Mouse (Mus musculus) thymus, postnatal 36 days (tissue): Measurements from ENCODE around the gene Arrdc2.

Experiments
- DNase-seq, 2 experiments: peaks; one replicate each; pipeline ENCODE4 v3.0.0; 2022; ENCODE audit warnings: mixed read lengths in 2 of 2

Gene Arrdc2

GRCm38 (mm10) chr8:70839408-70840351, at the start of gene Arrdc2:
TSS of gene Arrdc2 (minus strand) at chr8:70839720.
- peak; percentile 97 to 100 for DNase-seq

GRCm38 (mm10) chr8:70887669-70888068, 48.1 kb upstream of the Arrdc2 start:
- DNase-seq, result peak; percentile 26 to 46

DNA sequence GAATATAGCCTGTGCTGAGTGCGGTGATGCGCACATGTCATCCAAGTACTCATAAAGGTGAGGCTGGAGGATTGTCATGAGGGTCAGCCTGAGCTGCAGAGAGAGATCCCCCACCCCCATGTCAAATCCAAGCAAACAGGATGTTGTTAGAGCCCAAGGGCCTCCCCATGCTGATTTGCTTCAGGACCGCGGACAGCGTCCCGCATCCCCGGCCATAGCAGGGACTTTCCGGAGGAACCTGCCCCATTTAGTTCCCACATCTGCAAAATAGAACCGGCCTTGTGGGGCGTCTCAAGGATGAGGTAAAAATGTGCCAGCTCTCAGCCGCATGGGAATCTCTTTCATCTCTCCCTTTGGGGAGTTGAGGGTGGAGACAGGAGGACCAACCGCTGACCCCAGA, 46.1 kb upstream of the Arrdc2 start:
- DNase-seq, result no peak

DNA sequence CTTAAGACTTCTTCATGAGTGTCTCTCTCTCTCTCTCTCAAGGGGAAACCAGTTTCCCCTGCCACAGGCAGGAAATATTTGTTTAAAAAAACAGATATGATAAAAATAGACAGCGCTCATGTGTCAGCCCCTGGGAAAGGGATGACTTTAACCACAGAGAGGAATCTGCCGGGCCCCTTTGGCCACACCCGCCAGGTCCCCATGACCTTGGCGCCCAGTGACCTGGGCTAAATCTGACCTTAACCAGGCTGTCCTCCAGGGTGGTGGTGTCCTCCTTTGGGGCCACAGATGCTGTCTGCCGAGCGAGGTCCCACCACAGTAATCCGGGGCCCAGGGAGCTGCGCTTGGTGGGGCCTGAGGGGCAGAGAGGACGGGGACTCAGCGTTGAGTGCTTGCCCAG, 45.2 kb upstream of the Arrdc2 start:
- DNase-seq, result no peak

- DNase-seq, result no peak
Measured at GRCm38 (mm10) chr8:70884186-70884585, 44.7 kb upstream of the Arrdc2 start.

GRCm38 (mm10) chr8:70880546-70880945, 41.0 kb upstream of the Arrdc2 start:
- no peak for DNase-seq

GRCm38 (mm10) chr8:70880126-70880525, 40.6 kb upstream of the Arrdc2 start:
- DNase-seq, result no peak

DNA sequence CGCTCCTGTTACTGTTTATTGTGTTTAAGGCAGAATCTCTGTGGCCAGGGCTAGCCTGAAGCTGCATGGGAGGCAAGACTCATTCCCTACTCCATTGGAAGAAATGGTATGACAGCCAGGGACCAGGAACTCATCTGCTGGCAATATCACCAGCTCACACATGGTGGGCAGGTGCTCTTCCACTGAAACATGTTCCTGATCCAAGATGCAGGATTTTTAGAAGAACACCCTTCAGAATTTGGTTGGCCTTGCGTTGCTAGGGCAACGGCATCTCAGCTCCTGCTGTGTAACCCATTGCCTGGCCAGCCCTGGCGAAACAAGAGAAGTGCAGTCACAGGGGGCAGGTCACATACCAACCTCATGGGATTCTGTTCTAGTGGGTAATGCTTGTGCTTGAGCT, 40.0 kb upstream of the Arrdc2 start:
- no peak for DNase-seq

GRCm38 (mm10) chr8:70878178-70878577, 38.7 kb upstream of the Arrdc2 start:
- no peak for DNase-seq

GRCm38 (mm10) chr8:70876382-70876781, 36.9 kb upstream of the Arrdc2 start:
- DNase-seq, result no peak

DNA sequence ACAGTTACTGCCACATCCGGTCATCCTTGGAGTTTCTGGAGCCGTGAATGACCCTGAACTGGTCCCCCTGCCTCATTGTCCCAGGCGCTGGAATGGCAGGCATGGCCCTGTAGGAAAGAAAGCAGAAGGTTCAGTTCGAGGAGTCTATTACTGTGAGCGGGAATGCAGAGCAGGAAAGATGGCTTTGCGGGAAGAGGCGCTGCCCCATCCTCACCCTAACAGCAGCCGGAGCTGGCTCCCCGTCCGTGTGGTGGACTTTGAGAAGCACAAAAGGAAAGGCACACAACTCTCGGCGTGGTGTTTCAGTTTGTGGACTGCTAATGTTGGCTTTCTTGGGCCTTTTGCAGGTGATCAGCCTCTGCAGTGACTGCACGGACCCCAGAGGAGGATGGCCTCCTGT, 34.9 kb upstream of the Arrdc2 start:
- no peak for DNase-seq

DNA sequence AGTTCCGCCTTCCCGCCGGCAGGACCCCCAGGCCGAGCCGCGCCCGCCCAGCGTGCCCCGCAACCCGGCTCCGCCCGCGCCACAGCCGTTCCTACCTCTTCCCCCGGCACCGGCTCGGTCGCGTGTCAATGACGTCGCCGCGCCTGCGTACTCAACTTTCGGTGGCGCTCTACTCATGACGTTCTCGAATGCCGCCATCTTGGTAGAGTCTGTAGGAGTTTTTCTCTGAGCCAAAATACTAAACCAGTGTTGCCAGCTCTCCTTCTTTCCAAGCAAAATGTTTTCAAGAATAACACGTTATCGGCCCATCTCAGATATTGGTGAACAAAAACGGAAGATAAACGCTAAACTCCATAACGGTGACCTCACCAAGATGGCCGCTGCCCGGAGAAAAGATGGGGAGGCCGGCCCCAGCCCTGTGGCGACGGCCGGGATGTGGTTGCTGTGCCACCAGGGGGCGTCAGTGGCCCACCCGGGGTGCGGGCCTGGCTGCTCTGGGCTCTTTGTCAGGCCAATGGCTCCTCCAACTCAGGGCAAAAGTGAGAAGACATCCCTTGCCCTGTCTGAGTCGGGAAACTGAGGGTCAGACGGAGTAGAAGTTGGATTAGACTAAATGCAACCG, 34.0 kb upstream of the Arrdc2 start, which contains the start of gene Ccdc124:
TSS of gene Ccdc124 (minus strand) at position 572 of the 622 bp plus-strand sequence.
- DNase-seq, result peak; percentile 92 to 93

DNA sequence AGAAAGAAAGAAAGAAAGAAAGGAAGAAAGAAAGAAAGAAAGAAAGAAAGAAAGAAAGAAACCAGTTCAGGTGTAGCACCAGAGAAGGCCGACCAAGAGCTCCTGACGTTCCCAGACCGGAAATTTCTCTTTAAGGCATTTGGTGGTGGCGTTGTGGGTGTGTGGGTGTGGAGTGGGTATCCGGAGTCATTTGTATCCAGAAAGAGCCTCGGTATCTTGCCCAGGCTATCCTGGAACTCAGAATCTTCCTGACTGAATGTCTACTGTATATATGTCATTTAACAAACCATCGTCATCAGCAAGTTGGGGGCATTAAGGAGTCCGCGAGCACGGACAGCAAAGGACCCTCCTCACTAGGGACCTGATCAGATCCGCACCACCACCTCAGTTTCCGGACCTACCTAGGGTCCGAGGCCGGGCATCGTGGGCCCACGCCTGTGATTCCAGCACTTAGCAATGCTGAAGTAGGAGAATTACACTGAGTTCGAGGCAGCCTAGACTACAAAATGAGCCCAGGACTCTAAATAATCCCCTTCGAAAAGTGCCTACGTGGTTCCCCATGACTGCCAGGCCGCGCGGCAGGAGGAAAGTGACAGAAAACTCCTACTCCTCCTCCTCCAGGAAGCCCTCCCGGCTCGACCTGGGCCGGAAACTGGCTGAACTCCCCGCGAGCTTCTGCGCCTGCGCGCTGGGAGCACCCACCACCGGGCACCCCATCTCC, 33.3 kb upstream of the Arrdc2 start:
- DNase-seq, result no peak

- no peak for DNase-seq
Measured at GRCm38 (mm10) chr8:70871195-70871807, 31.8 kb upstream of the Arrdc2 start.

DNA sequence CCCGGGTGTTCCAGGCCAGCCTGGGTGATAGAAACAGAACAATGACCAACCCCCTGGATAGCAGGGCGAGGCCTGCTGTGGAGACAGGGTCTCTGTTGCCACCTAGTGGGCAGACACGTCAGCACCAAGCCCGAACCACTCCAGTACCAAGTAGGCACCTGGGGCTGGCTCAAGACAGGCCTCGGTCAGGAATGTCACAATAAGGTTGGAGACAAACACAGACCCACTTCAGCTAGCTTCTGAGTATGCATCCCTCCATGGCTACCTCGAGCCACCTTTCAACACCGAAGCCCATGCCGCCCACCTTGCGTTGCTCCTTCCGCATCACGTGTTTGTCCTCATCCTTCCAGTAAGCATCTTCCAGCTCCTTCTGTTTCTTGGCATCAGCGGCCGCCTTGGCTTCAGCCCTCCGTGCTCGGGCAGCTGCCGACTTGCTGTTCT, 30.1 kb upstream of the Arrdc2 start:
- DNase-seq, result peak; percentile 71 to 72

GRCm38 (mm10) chr8:70869199-70869571, 29.7 kb upstream of the Arrdc2 start:
- DNase-seq, result no peak

DNA sequence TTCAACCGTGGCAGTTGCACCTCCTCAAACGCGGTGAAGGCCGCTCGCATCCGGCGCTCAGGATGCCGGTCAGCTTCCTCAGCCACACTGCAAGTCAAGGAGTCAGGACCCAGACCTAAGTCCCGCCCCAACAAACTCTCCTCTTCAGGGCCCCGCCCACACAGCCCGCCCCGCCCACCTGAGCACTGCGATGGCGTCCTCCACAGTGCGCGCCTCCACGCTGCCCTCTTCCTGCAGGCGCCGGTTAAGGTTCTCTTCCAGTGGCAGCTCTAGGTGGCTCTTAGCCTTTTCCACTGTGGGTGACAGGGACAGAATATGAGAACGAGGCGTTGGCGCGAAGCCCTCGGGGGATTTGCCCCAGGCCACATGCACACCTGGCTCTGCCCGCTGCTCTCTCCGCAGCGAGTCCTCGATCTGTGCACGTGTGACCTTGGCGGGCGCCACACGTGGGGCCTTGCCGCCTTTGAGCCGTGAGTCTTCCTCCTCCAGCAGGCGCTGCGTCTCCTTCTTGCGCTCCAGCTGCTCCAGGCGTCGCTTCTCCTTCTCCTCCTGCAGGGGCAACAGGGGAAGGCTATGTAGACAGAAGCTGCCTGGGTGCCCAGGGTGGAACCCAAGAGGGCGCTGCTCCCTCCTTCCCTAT, 29.2 kb upstream of the Arrdc2 start:
- peak; percentile 68 to 78 for DNase-seq

GRCm38 (mm10) chr8:70866566-70866965, 27.0 kb upstream of the Arrdc2 start:
- no peak for DNase-seq

DNA sequence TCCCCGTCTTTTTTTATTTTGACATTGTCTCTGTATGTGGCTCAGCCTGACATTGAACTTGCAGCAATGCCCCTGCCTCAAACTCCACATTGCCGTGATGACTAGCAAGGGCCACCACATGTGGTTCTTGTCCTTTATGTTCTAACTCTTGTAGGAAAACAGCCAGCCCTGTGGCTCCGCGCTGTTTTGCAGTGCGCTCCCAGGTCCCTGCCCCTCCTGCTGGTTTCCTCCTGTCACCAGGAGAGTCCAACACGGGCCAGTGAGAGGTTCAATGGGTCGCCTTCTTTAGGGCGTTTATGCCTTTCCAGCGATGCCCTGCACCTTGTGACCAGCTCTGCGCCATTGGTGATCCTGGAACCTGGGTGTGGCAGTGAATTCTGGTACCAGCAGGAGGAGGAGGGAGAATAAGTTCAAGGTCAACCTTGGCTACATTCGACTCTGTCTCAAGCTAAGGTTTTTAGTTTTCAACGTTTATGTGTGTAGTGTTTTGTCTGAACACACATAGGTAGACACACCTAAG, 26.5 kb upstream of the Arrdc2 start:
- no peak for DNase-seq

DNA sequence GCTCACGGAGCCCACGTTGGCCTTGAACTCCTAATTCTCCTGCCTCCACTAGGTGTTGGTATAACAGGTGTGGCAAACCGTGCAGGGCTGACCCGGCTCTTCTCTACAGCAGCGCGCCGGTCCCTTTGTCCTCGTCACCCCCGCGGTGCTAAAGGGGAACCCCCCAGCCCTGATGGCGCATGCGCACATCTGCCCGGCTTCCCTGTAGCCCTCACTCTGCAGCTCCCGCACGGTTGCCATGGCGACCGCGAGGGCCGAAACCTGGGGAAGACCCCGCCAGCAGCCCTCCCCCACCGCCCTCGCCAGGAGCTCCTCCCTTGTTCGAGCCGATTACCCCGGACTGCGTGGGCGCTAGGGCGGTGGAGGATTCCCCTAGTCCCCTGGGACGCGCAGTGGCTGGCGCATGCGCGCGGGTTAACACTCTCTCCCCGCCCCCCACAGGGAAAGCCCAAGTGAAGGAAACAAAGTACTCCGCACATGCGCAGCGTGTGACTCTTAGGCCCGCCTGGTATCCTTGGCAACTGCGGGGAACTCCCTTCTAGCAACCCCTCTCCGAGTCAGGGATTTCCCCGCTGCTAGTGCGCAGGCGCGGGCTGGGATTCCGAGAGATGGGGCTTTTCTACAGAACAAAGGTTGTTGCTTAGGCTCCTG, 26.0 kb upstream of the Arrdc2 start:
- peak; percentile 99 for DNase-seq

DNA sequence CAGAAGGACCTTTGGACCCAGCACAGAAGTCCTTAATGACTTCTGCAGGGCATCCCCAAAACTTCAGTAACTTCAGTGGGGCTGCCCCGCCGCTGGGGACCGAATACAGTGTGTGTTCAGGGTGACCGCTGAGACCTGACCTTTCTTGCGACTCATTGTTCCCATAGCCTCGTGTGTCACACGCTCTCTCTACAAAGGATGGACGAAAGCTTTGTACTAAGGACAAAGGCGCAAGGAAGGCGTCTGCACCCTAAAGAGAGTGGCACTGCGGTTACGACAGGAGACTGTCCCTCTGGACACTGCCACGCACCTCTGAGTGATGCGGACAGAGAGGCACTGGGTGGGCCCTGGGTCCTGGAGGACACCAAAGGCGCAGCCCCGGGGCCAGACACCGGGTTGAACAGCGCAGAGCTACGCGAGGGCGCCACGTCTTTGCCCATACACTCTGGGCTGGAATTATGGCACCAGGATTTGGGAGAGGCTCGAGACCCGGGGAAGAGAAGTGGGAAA, 25.2 kb upstream of the Arrdc2 start:
- DNase-seq, result peak; percentile 40 to 61
